Mouse (Mus musculus): ENCODE measurements around the gene Ptpn23.
"Not testable (repeated sequence)": the region's sequence is repeated elsewhere in the genome, so short reads cannot be mapped to it uniquely, and the experiment has no call there.

Ptpn23 gene

GRCm38 (mm10) chr9:110384369-110384929 is 23.6 kb downstream of the Ptpn23 start:
- no peak for DNase-seq (ENCODE audit: low read depth, low spot score)

GRCm38 (mm10) chr9:110381292-110381691 is 26.7 kb downstream of the Ptpn23 start:
- no peak for DNase-seq (ENCODE audit: low read depth, low spot score)

DNA sequence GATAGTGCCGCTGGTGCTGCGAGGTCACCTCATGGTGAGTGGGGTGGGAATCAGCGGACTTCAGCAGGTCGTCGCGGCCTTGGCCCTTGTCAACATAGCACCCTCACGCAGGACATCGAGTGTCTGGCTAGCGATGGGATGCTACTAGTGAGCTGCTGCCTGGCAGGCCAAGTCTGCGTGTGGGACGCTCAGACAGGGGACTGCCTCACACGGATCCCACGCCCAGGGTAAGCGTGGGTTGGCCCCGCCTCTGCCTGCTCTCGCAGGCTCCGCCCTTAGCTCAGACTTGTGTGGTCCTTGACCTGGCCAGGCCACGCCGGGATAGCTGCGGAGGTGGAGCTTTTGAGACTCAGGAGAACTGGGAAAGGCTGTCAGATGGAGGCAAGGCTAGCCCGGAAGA is 27.4 kb downstream of the Ptpn23 start:
- no peak for DNase-seq (ENCODE audit: low read depth, low spot score)

DNA sequence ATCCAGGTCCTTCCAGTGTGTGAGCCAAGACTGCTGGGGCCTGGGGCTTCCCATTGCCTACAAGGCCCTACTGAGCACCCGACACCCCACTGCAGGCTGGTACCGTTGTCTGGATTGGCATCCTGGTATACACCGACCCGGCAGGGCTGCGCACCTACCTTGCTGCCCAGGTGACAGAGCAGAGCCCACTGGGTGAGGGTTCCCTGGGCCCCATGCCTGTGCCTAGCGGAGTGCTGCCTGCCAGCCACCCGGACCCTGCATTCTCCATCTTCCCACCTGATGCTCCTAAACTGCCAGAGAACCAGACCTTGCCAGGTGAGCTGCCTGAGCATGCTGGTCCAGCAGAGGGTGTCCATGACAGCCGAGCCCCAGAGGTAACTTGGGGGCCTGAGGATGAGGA is 28.7 kb downstream of the Ptpn23 start:
- DNase-seq (ENCODE audit: low read depth, low spot score), result no peak

DNA sequence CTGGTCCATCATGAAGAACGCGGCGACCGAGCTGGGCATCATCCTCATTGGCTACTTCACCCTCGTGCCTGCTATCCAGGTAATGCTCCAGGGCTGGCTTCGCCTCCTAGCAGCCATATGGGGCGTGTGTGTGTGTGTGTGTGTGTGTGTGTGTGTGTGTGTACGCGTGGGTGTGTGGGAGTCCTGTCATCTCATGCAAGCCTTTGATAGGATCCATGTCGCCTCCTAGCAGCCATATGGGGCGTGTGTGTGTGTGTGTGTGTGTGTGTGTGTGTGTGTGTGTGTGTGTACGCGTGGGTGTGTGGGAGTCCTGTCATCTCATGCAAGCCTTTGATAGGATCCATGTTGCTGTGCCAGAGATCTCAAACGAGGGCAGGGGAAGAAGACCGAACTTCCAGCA is 30.4 kb downstream of the Ptpn23 start:
- DNase-seq (ENCODE audit: low read depth, low spot score), result not testable (repeated sequence)

DNA sequence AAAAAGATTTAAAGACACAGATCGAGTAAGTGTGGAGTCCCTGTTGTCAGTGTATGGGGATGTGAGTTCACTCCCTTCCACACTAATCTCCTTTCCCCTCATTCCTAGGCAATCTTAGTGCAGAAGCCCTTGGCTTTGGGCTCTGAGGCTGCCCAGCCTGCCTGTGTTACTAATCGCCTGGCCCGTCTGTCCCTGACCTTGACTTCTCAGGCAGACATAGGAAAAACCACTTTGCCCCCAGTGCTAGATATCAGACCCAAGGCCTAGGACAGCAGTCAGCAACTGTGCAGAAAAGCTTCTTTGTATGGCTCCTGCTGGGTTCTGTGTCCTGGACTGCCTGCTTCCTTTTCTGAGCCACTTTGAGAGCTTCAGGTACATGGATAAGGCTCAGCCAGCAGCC is 32.3 kb downstream of the Ptpn23 start:
- no peak for DNase-seq (ENCODE audit: low read depth, low spot score)

GRCm38 (mm10) chr9:110373871-110374270 is 34.1 kb downstream of the Ptpn23 start:
- no peak for DNase-seq (ENCODE audit: low read depth, low spot score)

DNA sequence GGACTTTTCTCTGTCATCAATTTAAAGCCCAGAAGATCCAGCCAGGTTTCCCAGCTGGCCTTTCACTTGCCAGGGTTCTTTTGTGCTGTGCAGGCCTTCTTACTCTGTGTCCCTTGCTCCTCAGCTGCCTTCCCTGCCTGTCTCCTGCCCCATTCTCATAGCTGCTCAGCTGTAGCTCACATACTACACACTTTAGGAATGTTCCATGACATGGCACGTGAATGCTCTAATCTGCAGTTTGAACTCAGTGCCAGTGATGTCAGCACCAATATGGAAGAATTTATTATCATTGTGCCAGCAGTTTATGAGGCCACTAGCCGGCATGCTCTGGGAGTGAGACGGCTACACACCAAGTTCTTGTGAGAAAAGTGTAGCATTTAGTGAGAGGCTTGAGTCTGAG is 38.2 kb downstream of the Ptpn23 start:
- no peak for DNase-seq (ENCODE audit: low read depth, low spot score)

DNA sequence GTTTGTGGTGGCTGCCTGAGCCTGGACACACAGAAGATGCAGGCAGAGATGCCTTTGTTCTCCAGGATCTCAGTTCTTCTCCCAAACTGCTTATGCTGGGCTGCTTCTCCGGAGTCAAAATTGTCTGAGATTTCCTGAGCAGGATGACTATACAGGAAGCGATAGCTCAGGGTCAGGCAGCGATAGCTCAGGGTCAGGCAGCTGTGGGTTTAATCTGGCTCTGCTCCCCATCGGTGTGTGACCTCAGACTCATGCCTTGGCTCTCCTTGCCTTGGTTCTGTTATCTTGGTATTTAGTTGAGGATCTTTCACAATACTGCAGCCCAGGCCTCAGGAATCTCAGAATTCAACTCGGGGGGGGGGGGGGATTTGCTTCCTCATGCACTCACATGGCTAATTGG is 41.3 kb downstream of the Ptpn23 start:
- DNase-seq (ENCODE audit: low read depth, low spot score), result no peak

GRCm38 (mm10) chr9:110362337-110362736 is 45.7 kb downstream of the Ptpn23 start:
- DNase-seq (ENCODE audit: low read depth, low spot score), result no peak

DNA sequence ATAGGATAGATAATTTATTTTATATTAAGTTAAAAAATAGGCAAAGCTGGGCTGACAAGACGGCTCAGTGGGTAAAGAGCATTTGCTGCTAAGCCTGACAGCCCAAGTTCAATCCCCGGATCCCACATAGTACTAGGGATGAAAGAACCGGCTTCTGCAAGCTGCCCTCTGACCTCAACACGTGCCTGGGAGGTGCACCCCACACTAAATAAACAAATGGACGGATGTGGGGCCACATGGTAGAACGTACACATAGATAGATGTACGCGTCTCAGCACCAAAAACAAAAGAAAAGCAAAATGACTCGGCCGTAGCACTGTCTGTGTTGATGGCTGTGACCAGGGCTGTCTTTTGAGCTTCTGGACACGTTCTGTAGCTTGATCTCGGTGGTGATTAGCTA is 46.7 kb downstream of the Ptpn23 start:
- DNase-seq (ENCODE audit: low read depth, low spot score), result no peak

DNA sequence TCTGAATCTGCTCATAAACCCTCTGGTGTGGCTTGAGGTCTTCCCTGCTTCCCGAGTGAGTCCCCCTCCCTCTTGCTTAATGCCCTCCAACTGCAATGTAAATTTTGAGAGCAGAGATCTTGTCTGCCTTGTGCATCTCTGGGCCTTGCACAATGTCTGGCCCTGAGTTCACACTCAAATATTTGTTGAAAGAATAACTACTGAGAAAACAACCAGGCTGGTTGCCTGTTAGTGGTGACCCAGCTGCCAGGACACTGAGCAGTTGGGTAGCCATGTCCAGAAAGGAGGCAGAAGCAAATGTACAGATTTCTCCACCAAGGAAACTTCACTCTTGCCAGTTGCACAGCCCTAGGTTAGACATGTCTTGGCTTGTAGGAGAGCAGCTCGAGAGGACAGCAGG is 49.7 kb downstream of the Ptpn23 start:
- DNase-seq (ENCODE audit: low read depth, low spot score), result no peak

- no peak for DNase-seq (ENCODE audit: low read depth, low spot score)
Observed at GRCm38 (mm10) chr9:110351932-110352632, 55.9 kb downstream of the Ptpn23 start.

- DNase-seq (ENCODE audit: low read depth, low spot score), result no peak
Observed at GRCm38 (mm10) chr9:110351350-110351749, 56.7 kb downstream of the Ptpn23 start.

DNA sequence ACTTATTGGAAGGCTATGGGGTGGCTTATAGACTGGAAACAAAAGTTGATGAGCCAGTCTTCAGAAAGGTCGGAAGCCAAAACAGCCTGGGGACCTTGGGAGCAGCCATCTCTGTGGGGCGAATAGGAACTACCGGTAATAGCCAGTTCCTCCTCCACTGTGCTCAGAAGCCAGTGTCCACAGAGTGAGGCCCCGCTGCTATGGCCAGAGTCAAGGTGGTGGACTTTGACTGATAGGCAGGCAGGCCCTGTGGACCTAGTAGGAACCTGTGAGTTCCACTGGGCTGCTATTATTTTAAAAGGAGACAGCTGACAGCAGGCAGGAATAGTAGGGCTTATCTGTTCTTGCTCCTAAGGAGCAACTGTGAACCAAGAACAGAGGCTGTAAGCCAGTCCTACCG is 57.4 kb downstream of the Ptpn23 start:
- no peak for DNase-seq (ENCODE audit: low read depth, low spot score)

GRCm38 (mm10) chr9:110350188-110350587 is 57.8 kb downstream of the Ptpn23 start:
- DNase-seq (ENCODE audit: low read depth, low spot score), result no peak

DNA sequence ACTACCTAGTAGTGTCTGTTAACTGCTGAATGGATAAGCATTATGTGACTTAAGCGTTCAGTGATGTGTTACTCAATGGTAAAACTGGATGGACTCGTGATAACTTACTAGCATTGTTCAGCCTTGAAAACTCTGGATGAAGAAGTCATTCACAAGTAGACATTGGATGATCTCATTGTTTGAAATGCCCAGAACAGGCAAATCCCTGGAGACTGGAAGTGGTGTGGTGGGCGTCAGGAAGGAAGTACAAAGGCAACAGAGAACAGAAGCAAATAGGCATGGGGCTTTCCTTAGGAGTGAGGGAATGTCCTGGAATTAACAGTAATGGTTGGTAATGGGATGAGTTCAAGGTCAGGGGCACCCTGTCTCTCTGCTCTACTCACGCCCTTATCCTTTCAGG is 59.1 kb downstream of the Ptpn23 start:
- no peak for DNase-seq (ENCODE audit: low read depth, low spot score)

- DNase-seq (ENCODE audit: low read depth, low spot score), result no peak
Observed at GRCm38 (mm10) chr9:110345057-110345739, 62.8 kb downstream of the Ptpn23 start.

DNA sequence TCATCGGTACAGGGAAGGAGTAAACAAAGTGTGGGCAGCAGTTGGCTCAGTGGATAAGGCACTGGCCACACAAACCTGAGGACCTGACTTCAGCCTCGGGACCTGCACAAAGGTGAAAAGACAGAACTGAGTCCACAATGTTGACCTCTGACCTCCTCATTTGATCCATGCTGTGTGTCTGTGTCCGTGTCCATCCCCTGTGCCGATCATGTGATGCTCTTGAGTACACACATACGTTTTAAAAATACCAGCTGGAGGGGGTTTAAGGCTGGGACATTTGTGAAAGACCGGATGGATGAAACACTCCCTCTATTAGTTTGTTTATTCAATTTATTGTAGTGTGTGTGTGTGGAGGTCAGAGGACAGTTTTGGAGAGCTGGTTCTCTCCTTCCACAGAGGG is 64.2 kb downstream of the Ptpn23 start:
- DNase-seq (ENCODE audit: low read depth, low spot score), result no peak

GRCm38 (mm10) chr9:110342008-110342407 is 66.0 kb downstream of the Ptpn23 start:
- no peak for DNase-seq (ENCODE audit: low read depth, low spot score)

- no peak for DNase-seq (ENCODE audit: low read depth, low spot score)
Observed at GRCm38 (mm10) chr9:110340037-110340750, 67.8 kb downstream of the Ptpn23 start.

Measured in retina, postnatal 7 days (tissue).